Mouse (Mus musculus): Measurements from ENCODE around the gene Slc25a5. TPM values are rescaled to one million over a fixed set of nuclear protein-coding genes. Genes with fewer than 3 reads are reported as not detected.

Slc25a5 gene
- polyA plus RNA-seq, 1 experiment from 2014 or later = 1,561 TPM

DNA sequence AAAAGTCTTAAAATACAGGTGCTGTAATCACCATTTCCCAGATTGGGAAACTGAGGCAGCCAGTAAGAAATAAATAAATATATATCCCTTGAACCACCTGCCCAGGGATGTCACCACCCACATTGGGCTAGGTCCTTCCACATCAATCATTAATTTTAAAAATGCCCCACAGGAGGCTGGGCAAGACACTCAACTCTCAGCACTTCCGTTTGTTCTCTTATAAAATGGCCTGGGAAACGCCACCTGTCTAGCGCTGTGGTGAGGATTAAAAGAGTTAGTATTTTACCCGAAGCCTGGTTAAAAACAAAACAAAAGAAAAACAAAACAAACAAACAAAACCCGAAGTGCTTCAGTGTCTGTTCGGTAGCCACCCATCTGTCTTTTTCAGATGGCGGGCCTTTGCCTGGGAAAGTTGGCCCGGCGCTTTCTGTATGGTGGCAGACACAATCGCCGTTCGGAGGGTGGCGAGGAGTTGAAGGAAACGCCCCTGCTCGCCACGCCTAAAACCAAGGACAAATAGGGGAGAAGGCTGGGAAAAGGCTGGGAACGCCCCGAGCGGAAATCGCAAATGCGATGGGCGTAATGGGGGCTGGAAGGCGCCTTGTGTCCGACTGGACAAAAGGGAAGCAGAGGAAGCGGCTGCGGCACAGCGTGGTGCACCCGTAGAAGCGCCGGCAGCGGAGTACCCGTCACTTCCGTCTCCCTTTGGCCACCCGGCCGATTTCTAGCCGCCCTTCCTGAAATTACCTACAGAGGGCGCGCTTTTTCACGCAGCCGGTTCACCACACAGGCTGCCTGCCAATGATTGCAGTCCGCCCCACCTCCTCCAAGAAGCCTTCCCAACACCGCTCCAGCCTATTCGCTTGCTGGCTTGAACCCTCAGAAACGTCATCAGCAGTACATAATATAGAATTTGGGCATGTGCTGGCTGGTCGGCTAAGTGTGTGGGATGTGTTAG lies 12.2 kb downstream of the Slc25a5 start:
- ATAC-seq (replicated peaks; ENCODE audit: low FRiP score, low read depth) (peak; percentile 93), DNase-seq (ENCODE audit: low spot score) (peak; percentile 93)
- Histone ChIP-seq H3K9me3 (replicated peaks; ENCODE audit: low read length) (no peaks in the 10 kb centered on the region), H3K36me3 (ENCODE audit: insufficient read depth, low read length) (no peaks in the 10 kb centered on the region), H3K27me3 (ENCODE audit: insufficient read depth, low read length) (no peaks in the 10 kb centered on the region), H3K27ac (peak overlapping the region; percentile 77), H3K4me1 (replicated peaks; ENCODE audit: insufficient read depth, low read length) (no peaks in the 10 kb centered on the region), H3K4me3 (replicated peaks; ENCODE audit: low read depth, low read length) (peak overlapping the region; percentile 22), H3K9ac (ENCODE audit: low read depth, low read length) (no peak overlapping the region), H3K4me2 (ENCODE audit: low read length) (peak overlapping the region; percentile 42)
- peak; percentile 76 for TF ChIP-seq CTCF (IDR thresholded peaks at IDR 0.05; ENCODE audit: low read depth)
- 26% methylated on average over 45 of the region's 45 CpGs for WGBS

GRCm38 (mm10) chrX:36808318-36808683 lies 12.8 kb downstream of the Slc25a5 start:
- TF ChIP-seq CTCF (IDR thresholded peaks at IDR 0.05; ENCODE audit: low read depth) = no peak
- H3K4me1 ChIP-seq (replicated peaks; ENCODE audit: insufficient read depth, low read length) = no peaks in the 10 kb centered on the region
- DNase-seq (ENCODE audit: low spot score) = no peak

GRCm38 (mm10) chrX:36811377-36811776 lies 15.9 kb downstream of the Slc25a5 start:
- Histone ChIP-seq H3K4me2 (ENCODE audit: low read length) (no peak overlapping the region), H3K4me1 (replicated peaks; ENCODE audit: insufficient read depth, low read length) (no peaks in the 10 kb centered on the region), H3K36me3 (ENCODE audit: insufficient read depth, low read length) (no peaks in the 10 kb centered on the region), H3K9me3 (replicated peaks; ENCODE audit: low read length) (no peaks in the 10 kb centered on the region), H3K27ac (no peak overlapping the region), H3K9ac (ENCODE audit: low read depth, low read length) (no peak overlapping the region), H3K4me3 (replicated peaks; ENCODE audit: low read depth, low read length) (no peak overlapping the region), H3K27me3 (ENCODE audit: insufficient read depth, low read length) (no peaks in the 10 kb centered on the region)
- WGBS = 38% methylated on average over 5 of the region's 5 CpGs
- TF ChIP-seq CTCF (IDR thresholded peaks at IDR 0.05; ENCODE audit: low read depth) = peak; percentile 71
- no peak for ATAC-seq (replicated peaks; ENCODE audit: low FRiP score, low read depth)
- DNase-seq (ENCODE audit: low spot score) = no peak

More at GRCm38 (mm10) chrX:36808318-36808683, 12.8 kb downstream of the Slc25a5 start:
- WGBS = 70% methylated on average over 6 of the region's 6 CpGs
- no peak overlapping the region for H3K9ac ChIP-seq (ENCODE audit: low read depth, low read length)
- H3K36me3 ChIP-seq (ENCODE audit: insufficient read depth, low read length) = no peaks in the 10 kb centered on the region
- no peaks in the 10 kb centered on the region for H3K9me3 ChIP-seq (replicated peaks; ENCODE audit: low read length)
- no peak for ATAC-seq (replicated peaks; ENCODE audit: low FRiP score, low read depth)
- 0 out of 2 replicates have a peak overlapping the region, but pooled peaks have one; percentile 77 for H3K27ac ChIP-seq
- peak overlapping the region; percentile 42; the same call in 1 of the 2 replicates for H3K4me2 ChIP-seq (ENCODE audit: low read length)
- no peaks in the 10 kb centered on the region for H3K27me3 ChIP-seq (ENCODE audit: insufficient read depth, low read length)
- H3K4me3 ChIP-seq (replicated peaks; ENCODE audit: low read depth, low read length) = 0 out of 2 replicates have a peak overlapping the region, but pooled peaks have one; percentile 9

GRCm38 (mm10) chrX:36814161-36814836 lies 18.8 kb downstream of the Slc25a5 start:
- H3K27me3 ChIP-seq (ENCODE audit: insufficient read depth, low read length) = no peaks in the 10 kb centered on the region
- TF ChIP-seq CTCF (IDR thresholded peaks at IDR 0.05; ENCODE audit: low read depth) = no peak
- H3K4me1 ChIP-seq (replicated peaks; ENCODE audit: insufficient read depth, low read length) = no peaks in the 10 kb centered on the region
- no peak overlapping the region for H3K9ac ChIP-seq (ENCODE audit: low read depth, low read length)
- ATAC-seq (replicated peaks; ENCODE audit: low FRiP score, low read depth) = peak; percentile 79
- 54% methylated on average over 8 of the region's 8 CpGs for WGBS
- no peaks in the 10 kb centered on the region for H3K36me3 ChIP-seq (ENCODE audit: insufficient read depth, low read length)
- no peak for DNase-seq (ENCODE audit: low spot score)
- H3K4me3 ChIP-seq (replicated peaks; ENCODE audit: low read depth, low read length) = no peak overlapping the region
- no peak overlapping the region for H3K4me2 ChIP-seq (ENCODE audit: low read length)
- H3K27ac ChIP-seq = peak overlapping the region; percentile 71
- no peaks in the 10 kb centered on the region for H3K9me3 ChIP-seq (replicated peaks; ENCODE audit: low read length)

GRCm38 (mm10) chrX:36815022-36815421 lies 19.6 kb downstream of the Slc25a5 start:
- H3K9ac ChIP-seq (ENCODE audit: low read depth, low read length) = no peak overlapping the region
- H3K27ac ChIP-seq = peak overlapping the region; percentile 71
- H3K36me3 ChIP-seq (ENCODE audit: insufficient read depth, low read length) = no peaks in the 10 kb centered on the region
- no peaks in the 10 kb centered on the region for H3K27me3 ChIP-seq (ENCODE audit: insufficient read depth, low read length)
- no peaks in the 10 kb centered on the region for H3K4me1 ChIP-seq (replicated peaks; ENCODE audit: insufficient read depth, low read length)
- ATAC-seq (replicated peaks; ENCODE audit: low FRiP score, low read depth) = no peak
- no peaks in the 10 kb centered on the region for H3K9me3 ChIP-seq (replicated peaks; ENCODE audit: low read length)
- WGBS = 75% methylated on average over 4 of the region's 4 CpGs
- TF ChIP-seq CTCF (IDR thresholded peaks at IDR 0.05; ENCODE audit: low read depth) = no peak
- H3K4me2 ChIP-seq (ENCODE audit: low read length) = no peak overlapping the region
- H3K4me3 ChIP-seq (replicated peaks; ENCODE audit: low read depth, low read length) = no peak overlapping the region
- DNase-seq (ENCODE audit: low spot score) = no peak

DNA sequence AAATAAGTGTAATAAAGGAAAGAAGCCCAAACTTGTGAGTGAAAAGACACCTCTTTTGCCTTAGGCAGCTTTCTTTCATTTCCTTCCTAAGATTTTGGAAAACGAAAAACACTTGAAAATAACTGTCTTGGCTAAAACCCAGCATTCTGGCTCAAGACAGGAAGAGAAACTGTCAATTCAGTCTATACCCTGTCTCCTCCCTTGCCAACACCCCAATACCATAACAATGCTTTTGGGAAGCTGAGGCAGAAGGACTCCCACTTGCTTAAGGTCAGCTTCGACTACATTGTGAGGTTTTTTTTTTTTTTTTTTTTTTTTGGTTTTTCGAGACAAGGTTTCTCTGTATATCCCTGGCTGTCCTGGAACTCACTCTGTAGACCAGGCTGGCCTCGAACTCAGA lies 20.0 kb downstream of the Slc25a5 start:
- no peak for TF ChIP-seq CTCF (IDR thresholded peaks at IDR 0.05; ENCODE audit: low read depth)
- Histone ChIP-seq H3K4me3 (replicated peaks; ENCODE audit: low read depth, low read length) (no peak overlapping the region), H3K9me3 (replicated peaks; ENCODE audit: low read length) (no peaks in the 10 kb centered on the region), H3K4me1 (replicated peaks; ENCODE audit: insufficient read depth, low read length) (no peaks in the 10 kb centered on the region), H3K36me3 (ENCODE audit: insufficient read depth, low read length) (no peaks in the 10 kb centered on the region), H3K27me3 (ENCODE audit: insufficient read depth, low read length) (no peaks in the 10 kb centered on the region), H3K9ac (ENCODE audit: low read depth, low read length) (no peak overlapping the region), H3K4me2 (ENCODE audit: low read length) (no peak overlapping the region), H3K27ac (peak overlapping the region; percentile 71; the same call in 1 of the 2 replicates)
- WGBS = 49% methylated on average over 3 of the region's 4 CpGs
- no peak for ATAC-seq (replicated peaks; ENCODE audit: low FRiP score, low read depth)
- no peak for DNase-seq (ENCODE audit: low spot score)
